Mouse (Mus musculus): ENCODE data around the gene Plxna4. TPM values are rescaled to one million over a fixed set of nuclear protein-coding genes. Genes with fewer than 3 reads are reported as not detected.

The Plxna4 gene
- polyA plus RNA-seq, 1 experiment from 2014 or later: 14.0 TPM

DNA sequence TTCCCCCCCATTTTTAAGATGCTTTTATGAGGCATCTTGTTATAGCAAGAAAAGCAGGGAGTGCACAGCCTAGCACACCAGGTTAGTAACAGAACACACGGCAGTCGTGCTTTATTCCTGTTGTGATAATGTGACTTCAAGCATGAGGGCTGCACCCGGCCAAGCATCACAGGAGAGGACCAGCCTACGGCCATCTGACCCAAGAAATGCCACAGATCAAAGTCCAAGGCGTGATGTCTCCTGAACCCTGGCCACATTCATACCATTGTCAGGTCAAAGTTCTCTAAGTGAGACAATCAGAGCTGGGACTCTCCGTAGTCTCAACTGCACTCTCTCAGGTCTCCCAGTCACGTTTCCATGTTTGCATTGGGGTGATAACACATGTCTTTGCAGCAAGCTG is 262.1 kb downstream of the Plxna4 start:
- Histone ChIP-seq H3K9me3 (ENCODE audit: control insufficient read depth, low read length) (no peaks in the 10 kb centered on the region), H3K4me1 (ENCODE audit: control insufficient read depth, insufficient read depth, low read depth, low read length) (peaks cover 7% of the 10 kb centered on the region), H3K27me3 (replicated peaks; ENCODE audit: control insufficient read depth, insufficient read depth, low read length) (no peaks in the 10 kb centered on the region), H3K4me3 (ENCODE audit: low read length) (no peak overlapping the region), H3K27ac (ENCODE audit: low read depth, low read length) (no peak overlapping the region), H3K36me3 (ENCODE audit: control insufficient read depth, insufficient read depth, low read length) (no peaks in the 10 kb centered on the region), H3K9ac (ENCODE audit: low read depth, low read length) (no peak overlapping the region), H3K4me2 (ENCODE audit: low read length) (no peak overlapping the region)
- whole genome bisulfite sequencing: 84% methylated on average over 7 of the region's 7 CpGs
- ATAC-seq: no peak

DNA sequence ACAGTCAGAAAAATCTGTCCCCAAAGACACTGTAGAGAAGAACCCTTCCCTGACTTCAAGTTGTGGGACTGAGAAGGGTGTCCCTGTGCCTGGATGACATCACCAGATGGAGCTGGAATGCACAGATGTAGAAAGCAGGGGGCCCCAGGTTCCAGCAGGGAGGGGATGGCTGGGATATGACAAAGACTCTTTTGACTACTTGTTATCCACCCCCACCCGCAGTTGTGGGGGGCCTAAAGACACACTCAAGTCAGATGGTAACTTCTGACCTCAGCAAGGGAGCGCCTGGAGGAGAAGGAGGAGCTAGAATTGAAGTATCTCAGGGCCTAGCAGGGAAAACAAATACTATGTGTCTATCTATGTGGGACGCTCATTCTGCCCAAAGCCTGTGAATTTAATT is 266.8 kb downstream of the Plxna4 start:
- WGBS: 62% methylated on average over 3 of the region's 3 CpGs
- no peak overlapping the region for H3K4me3 ChIP-seq (ENCODE audit: low read length)
- peaks cover 3% of the 10 kb centered on the region; the same call in 1 of the 2 replicates for H3K4me1 ChIP-seq (ENCODE audit: control insufficient read depth, insufficient read depth, low read depth, low read length)
- H3K9me3 ChIP-seq (ENCODE audit: control insufficient read depth, low read length): no peaks in the 10 kb centered on the region
- no peak overlapping the region for H3K9ac ChIP-seq (ENCODE audit: low read depth, low read length)
- ATAC-seq: no peak
- no peaks in the 10 kb centered on the region for H3K36me3 ChIP-seq (ENCODE audit: control insufficient read depth, insufficient read depth, low read length)
- no peak overlapping the region for H3K27ac ChIP-seq (ENCODE audit: low read depth, low read length)
- no peak overlapping the region for H3K4me2 ChIP-seq (ENCODE audit: low read length)
- H3K27me3 ChIP-seq (replicated peaks; ENCODE audit: control insufficient read depth, insufficient read depth, low read length): no peaks in the 10 kb centered on the region

DNA sequence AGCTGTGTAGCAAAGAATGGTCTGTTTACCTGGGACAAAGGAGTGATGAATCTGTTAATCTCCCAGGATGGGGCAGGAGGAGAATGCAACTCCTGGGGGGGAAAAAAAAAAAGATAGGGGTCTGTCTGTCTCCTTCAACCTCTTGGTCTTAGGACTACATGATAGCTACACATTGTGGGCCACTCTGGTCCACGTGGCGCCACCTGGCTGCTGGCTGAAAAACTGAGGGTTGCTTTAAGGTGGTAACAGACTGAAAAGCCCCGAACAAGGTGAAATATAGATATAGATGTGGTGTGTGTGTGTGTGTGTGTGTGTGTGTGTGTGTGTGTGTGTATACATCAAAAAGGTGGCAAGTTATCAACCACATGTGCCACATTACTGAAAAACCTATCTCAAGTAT is 267.7 kb downstream of the Plxna4 start:
- no peak overlapping the region for H3K27ac ChIP-seq (ENCODE audit: low read depth, low read length)
- 33% methylated on average over 3 of the region's 3 CpGs for WGBS
- no peak overlapping the region for H3K4me3 ChIP-seq (ENCODE audit: low read length)
- no peaks in the 10 kb centered on the region for H3K9me3 ChIP-seq (ENCODE audit: control insufficient read depth, low read length)
- H3K4me2 ChIP-seq (ENCODE audit: low read length): no peak overlapping the region
- H3K27me3 ChIP-seq (replicated peaks; ENCODE audit: control insufficient read depth, insufficient read depth, low read length): no peaks in the 10 kb centered on the region
- no peaks in the 10 kb centered on the region for H3K36me3 ChIP-seq (ENCODE audit: control insufficient read depth, insufficient read depth, low read length)
- no peak overlapping the region for H3K9ac ChIP-seq (ENCODE audit: low read depth, low read length)
- ATAC-seq: no peak
- H3K4me1 ChIP-seq (ENCODE audit: control insufficient read depth, insufficient read depth, low read depth, low read length): peaks cover 5% of the 10 kb centered on the region

DNA sequence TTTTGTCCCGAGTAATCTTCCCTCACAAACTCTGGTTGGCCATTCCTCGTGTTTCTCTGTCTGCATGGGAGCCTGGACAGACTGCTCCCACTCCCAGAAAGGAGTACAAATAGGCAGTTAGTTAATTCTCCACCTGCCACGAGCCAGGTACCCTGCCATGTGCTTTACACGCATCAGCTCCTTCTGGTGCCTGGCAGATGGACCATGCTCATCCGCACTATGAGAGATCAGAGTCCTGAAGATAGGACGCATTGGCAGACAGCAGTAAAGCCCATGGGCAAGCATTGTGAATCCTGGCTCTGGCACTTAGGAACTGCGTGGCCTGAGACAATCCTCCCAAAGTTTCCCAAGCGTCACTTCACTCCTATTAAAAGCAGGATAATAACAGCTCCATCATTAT is 270.5 kb downstream of the Plxna4 start:
- WGBS: 70% methylated on average over 8 of the region's 8 CpGs
- Histone ChIP-seq H3K4me1 (ENCODE audit: control insufficient read depth, insufficient read depth, low read depth, low read length) (peaks cover 13% of the 10 kb centered on the region), H3K27me3 (replicated peaks; ENCODE audit: control insufficient read depth, insufficient read depth, low read length) (no peaks in the 10 kb centered on the region), H3K4me3 (ENCODE audit: low read length) (no peak overlapping the region), H3K9me3 (ENCODE audit: control insufficient read depth, low read length) (no peaks in the 10 kb centered on the region), H3K4me2 (ENCODE audit: low read length) (no peak overlapping the region), H3K36me3 (ENCODE audit: control insufficient read depth, insufficient read depth, low read length) (no peaks in the 10 kb centered on the region), H3K9ac (ENCODE audit: low read depth, low read length) (no peak overlapping the region), H3K27ac (ENCODE audit: low read depth, low read length) (no peak overlapping the region)
- ATAC-seq: no peak

DNA sequence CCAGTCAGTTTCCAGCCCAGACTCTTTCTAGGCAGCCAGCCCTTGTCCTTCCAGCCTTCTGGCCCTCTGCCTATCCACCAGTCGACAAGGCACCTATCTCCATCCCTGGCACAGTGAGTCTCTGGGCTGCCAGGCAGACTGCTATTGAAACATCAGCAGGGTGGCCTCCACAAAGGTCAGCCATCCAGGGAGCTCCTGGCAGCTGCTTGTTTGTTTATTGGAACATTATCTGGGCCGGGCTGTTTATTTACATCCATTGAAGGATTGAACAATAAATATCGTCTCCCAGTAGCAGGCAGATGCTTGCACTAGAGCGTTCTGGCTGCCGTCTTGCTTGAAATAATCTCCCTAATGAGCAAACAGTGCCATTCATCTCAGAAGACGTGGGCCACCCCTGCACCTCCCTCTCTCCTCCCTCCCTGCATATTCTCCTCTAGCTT is 273.0 kb downstream of the Plxna4 start:
- Histone ChIP-seq H3K4me2 (ENCODE audit: low read length) (no peak overlapping the region), H3K36me3 (ENCODE audit: control insufficient read depth, insufficient read depth, low read length) (no peaks in the 10 kb centered on the region), H3K4me3 (ENCODE audit: low read length) (no peak overlapping the region), H3K4me1 (ENCODE audit: control insufficient read depth, insufficient read depth, low read depth, low read length) (peaks cover 13% of the 10 kb centered on the region), H3K27ac (ENCODE audit: low read depth, low read length) (peak overlapping the region; percentile 65; the same call in 1 of the 2 replicates), H3K9ac (ENCODE audit: low read depth, low read length) (no peak overlapping the region), H3K27me3 (replicated peaks; ENCODE audit: control insufficient read depth, insufficient read depth, low read length) (no peaks in the 10 kb centered on the region), H3K9me3 (ENCODE audit: control insufficient read depth, low read length) (no peaks in the 10 kb centered on the region)
- peak; percentile 74 for ATAC-seq
- WGBS: 13% methylated on average over 6 of the region's 6 CpGs

DNA sequence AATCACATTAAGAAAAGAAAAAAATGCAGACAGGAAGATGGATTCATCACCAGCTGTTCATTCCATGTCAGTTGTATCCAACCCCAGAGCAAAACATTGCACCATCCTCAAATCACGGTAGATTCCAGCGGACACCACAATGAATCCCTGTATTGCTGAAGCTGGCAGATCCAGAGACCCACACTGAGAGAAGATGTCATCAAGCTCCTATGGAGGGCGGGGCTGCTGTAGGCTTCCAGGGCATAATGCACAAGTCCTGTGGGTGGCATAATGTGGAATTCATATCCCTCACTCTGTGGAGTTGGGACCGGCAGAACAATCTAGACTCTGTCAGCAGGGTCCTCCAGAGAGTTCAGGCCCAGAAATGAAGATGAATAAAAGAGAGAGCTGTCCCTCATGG is 278.8 kb downstream of the Plxna4 start:
- Histone ChIP-seq H3K27me3 (replicated peaks; ENCODE audit: control insufficient read depth, insufficient read depth, low read length) (no peaks in the 10 kb centered on the region), H3K9me3 (ENCODE audit: control insufficient read depth, low read length) (no peaks in the 10 kb centered on the region), H3K4me1 (ENCODE audit: control insufficient read depth, insufficient read depth, low read depth, low read length) (no peaks in the 10 kb centered on the region), H3K36me3 (ENCODE audit: control insufficient read depth, insufficient read depth, low read length) (no peaks in the 10 kb centered on the region), H3K4me3 (ENCODE audit: low read length) (no peak overlapping the region), H3K4me2 (ENCODE audit: low read length) (no peak overlapping the region), H3K9ac (ENCODE audit: low read depth, low read length) (no peak overlapping the region), H3K27ac (ENCODE audit: low read depth, low read length) (no peak overlapping the region)
- 0 out of 2 replicates have a peak, but pooled peaks have one; percentile 24 for ATAC-seq
- 65% methylated on average over 4 of the region's 4 CpGs for WGBS

DNA sequence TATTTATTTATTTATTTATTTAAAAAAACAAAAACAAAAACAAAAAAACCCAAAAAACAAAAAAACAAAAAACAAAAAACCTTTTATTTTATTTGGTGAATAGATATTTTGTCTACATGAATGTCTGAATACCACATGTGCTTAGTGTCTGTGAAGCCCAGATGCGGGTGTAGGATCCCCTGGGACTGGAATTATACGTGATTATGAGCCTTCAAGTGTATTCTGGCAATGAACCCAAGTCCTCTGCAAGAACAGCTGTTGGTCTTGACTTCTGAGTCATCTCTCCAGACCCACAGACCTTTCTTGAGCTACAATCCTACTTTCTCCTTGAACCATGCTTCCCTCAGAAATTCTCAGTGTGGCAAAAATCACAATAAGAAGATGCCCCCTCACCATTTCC is 287.4 kb downstream of the Plxna4 start:
- no peaks in the 10 kb centered on the region for H3K4me1 ChIP-seq (ENCODE audit: control insufficient read depth, insufficient read depth, low read depth, low read length)
- no peaks in the 10 kb centered on the region for H3K36me3 ChIP-seq (ENCODE audit: control insufficient read depth, insufficient read depth, low read length)
- H3K27me3 ChIP-seq (replicated peaks; ENCODE audit: control insufficient read depth, insufficient read depth, low read length): no peaks in the 10 kb centered on the region
- WGBS: 57% methylated on average over 2 of the region's 2 CpGs
- no peaks in the 10 kb centered on the region for H3K9me3 ChIP-seq (ENCODE audit: control insufficient read depth, low read length)
- no peak overlapping the region for H3K4me2 ChIP-seq (ENCODE audit: low read length)
- H3K9ac ChIP-seq (ENCODE audit: low read depth, low read length): no peak overlapping the region
- ATAC-seq: no peak
- H3K4me3 ChIP-seq (ENCODE audit: low read length): no peak overlapping the region
- H3K27ac ChIP-seq (ENCODE audit: low read depth, low read length): no peak overlapping the region

DNA sequence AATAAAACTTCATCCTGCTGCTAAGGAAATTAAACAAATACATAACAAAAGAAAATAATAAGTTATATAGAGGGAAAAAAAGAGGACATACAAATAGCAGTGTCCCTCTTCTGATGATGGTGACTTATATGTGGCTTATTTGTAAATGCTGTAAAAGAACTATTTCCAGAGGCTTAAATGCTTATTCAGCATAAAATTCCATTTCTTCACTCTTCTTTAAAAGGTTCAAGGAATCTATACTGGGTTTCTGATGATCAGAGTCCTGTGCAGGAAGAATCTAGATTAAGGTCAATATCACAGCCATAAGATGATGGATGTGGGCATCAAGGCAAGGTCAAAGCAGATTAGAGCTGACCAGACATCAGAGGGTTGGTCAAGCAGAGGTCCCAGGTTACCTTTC is 306.5 kb downstream of the Plxna4 start:
- no peak overlapping the region for H3K27ac ChIP-seq (ENCODE audit: low read depth, low read length)
- no peak overlapping the region for H3K4me3 ChIP-seq (ENCODE audit: low read length)
- H3K4me1 ChIP-seq (ENCODE audit: control insufficient read depth, insufficient read depth, low read depth, low read length): no peaks in the 10 kb centered on the region
- no peaks in the 10 kb centered on the region for H3K27me3 ChIP-seq (replicated peaks; ENCODE audit: control insufficient read depth, insufficient read depth, low read length)
- no peak overlapping the region for H3K9ac ChIP-seq (ENCODE audit: low read depth, low read length)
- ATAC-seq: no peak
- H3K36me3 ChIP-seq (ENCODE audit: control insufficient read depth, insufficient read depth, low read length): no peaks in the 10 kb centered on the region
- no peak overlapping the region for H3K4me2 ChIP-seq (ENCODE audit: low read length)
- no peaks in the 10 kb centered on the region for H3K9me3 ChIP-seq (ENCODE audit: control insufficient read depth, low read length)

DNA sequence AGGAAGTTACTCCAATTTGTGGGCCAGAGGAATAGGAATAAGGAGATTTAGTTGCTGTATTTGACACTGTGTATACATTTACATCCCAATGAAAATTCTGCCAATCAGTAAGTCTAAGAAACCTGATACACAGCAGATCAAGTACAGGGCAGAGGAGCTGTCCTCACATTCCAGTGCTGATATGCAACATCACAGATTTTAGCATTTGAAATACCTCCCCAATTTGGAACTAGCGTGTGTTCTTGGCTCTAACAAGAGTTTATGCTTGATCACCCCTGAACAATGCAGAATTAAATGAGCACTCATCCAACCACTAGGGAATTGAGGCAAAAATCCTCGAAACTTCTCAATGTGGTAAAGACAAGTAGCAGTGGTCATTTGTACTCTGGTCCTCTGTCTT is 307.3 kb downstream of the Plxna4 start:
- Histone ChIP-seq H3K9ac (ENCODE audit: low read depth, low read length) (no peak overlapping the region), H3K4me3 (ENCODE audit: low read length) (no peak overlapping the region), H3K27ac (ENCODE audit: low read depth, low read length) (no peak overlapping the region), H3K27me3 (replicated peaks; ENCODE audit: control insufficient read depth, insufficient read depth, low read length) (no peaks in the 10 kb centered on the region), H3K4me2 (ENCODE audit: low read length) (no peak overlapping the region), H3K9me3 (ENCODE audit: control insufficient read depth, low read length) (no peaks in the 10 kb centered on the region), H3K4me1 (ENCODE audit: control insufficient read depth, insufficient read depth, low read depth, low read length) (no peaks in the 10 kb centered on the region), H3K36me3 (ENCODE audit: control insufficient read depth, insufficient read depth, low read length) (no peaks in the 10 kb centered on the region)
- 34% methylated on average over 2 of the region's 2 CpGs for WGBS
- no peak for ATAC-seq

DNA sequence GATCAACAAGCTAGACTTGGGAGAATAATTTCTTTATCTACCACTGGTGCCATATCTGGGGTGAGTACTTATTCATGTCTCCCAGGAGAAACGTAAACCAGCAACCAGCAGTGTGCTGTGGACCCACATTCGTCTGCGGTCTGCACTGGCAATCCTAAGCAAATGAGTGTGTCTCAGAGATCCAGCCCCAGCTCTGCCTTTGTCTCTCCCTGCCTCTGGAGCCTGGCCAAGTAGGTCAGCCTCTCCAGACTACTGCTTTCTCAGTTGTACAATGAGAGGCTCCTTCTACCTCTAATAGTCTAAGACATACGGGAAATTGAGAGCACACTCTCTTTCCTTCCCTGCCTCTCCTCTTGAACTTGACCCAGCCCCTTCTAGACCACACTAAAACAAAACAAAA is 316.5 kb downstream of the Plxna4 start:
- H3K27ac ChIP-seq (ENCODE audit: low read depth, low read length): peak overlapping the region; percentile 10; the same call in 1 of the 2 replicates
- ATAC-seq: peak; percentile 87
- WGBS: 43% methylated on average over 4 of the region's 4 CpGs
- no peaks in the 10 kb centered on the region for H3K9me3 ChIP-seq (ENCODE audit: control insufficient read depth, low read length)
- H3K4me1 ChIP-seq (ENCODE audit: control insufficient read depth, insufficient read depth, low read depth, low read length): peaks cover 7% of the 10 kb centered on the region
- no peaks in the 10 kb centered on the region for H3K36me3 ChIP-seq (ENCODE audit: control insufficient read depth, insufficient read depth, low read length)
- no peak overlapping the region for H3K4me3 ChIP-seq (ENCODE audit: low read length)
- H3K27me3 ChIP-seq (replicated peaks; ENCODE audit: control insufficient read depth, insufficient read depth, low read length): no peaks in the 10 kb centered on the region
- H3K4me2 ChIP-seq (ENCODE audit: low read length): no peak overlapping the region
- no peak overlapping the region for H3K9ac ChIP-seq (ENCODE audit: low read depth, low read length)
